Mouse (Mus musculus): ENCODE data around the gene Lrrfip1. TPM values are rescaled to one million over a fixed set of nuclear protein-coding genes. Genes with fewer than 3 reads are reported as not detected.

The Lrrfip1 gene
- polyA plus RNA-seq, 1 experiment from 2014 or later, result 26.0 TPM

DNA sequence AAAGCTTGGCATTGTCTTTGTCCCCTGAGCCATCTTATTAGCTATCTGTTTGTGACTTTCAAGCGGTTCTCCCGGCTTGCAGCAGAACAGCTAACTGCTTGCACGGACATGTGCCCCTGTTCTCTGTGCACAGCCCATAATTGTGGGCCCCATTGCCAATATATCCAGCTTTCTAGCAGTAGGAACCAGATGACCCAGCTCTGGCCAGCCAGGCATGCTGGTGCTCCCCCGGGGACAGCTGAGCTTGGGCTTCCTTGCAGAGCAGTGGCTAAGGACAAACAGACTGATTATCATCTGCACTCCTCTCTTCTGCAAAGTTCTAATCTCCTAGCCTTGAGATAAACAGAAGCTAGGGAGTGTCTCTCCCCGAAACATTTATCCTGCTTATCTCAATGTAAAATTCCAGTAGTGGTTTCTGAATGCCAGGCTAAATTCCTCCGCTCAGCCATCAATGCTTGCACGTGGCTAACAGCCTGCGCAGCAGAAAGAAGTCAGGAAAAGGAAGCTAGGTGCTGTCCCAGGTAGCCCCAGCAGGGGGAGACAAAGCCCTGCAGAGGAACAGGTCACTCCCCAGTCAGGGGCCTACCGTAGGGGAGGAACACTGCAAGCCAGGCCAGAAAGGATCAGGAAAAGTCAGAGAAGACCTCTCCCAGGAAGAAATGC, 25.5 kb upstream of the Lrrfip1 start:
- Histone ChIP-seq H3K4me1 (peaks cover 51% of the 10 kb centered on the region), H3K27ac (no peak overlapping the region), H3K4me3 (no peak overlapping the region), H3K9ac (no peak overlapping the region), H3K9me3 (replicated peaks) (no peaks in the 10 kb centered on the region), H3K27me3 (peaks cover 5% of the 10 kb centered on the region; the same call in 1 of the 2 replicates), H3K36me3 (no peaks in the 10 kb centered on the region), H3K4me2 (replicated peaks) (peak overlapping the region; percentile 7; the same call in 1 of the 2 replicates)
- 17% methylated on average over 9 of the region's 9 CpGs for WGBS
- peak; percentile 52 for ATAC-seq (ENCODE audit: low FRiP score)

DNA sequence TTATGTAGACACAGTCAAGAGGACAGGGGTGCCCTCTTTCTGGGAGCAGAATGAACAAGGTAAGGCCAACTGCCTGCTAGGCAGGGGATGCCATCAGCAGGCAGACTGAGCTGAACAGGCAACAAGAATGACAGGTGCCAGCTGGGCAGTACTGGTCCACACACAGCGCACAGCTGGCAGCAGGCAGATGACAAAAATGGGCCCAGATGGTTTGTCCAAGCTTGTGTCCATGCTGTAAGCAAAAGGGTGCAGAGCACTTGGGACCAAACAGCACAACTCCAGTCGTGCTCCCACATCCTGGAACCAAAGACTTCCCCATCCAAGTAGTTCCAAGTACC, 25.0 kb upstream of the Lrrfip1 start:
- peaks cover 51% of the 10 kb centered on the region for H3K4me1 ChIP-seq
- H3K36me3 ChIP-seq, result no peaks in the 10 kb centered on the region
- H3K27ac ChIP-seq, result no peak overlapping the region
- 0 out of 2 replicates have a peak, but pooled peaks have one; percentile 3 for ATAC-seq (ENCODE audit: low FRiP score)
- peaks cover 5% of the 10 kb centered on the region; the same call in 1 of the 2 replicates for H3K27me3 ChIP-seq
- H3K9me3 ChIP-seq (replicated peaks), result no peaks in the 10 kb centered on the region
- 82% methylated on average over 2 of the region's 2 CpGs for WGBS
- no peak overlapping the region for H3K9ac ChIP-seq
- H3K4me2 ChIP-seq (replicated peaks), result no peak overlapping the region
- H3K4me3 ChIP-seq, result no peak overlapping the region

DNA sequence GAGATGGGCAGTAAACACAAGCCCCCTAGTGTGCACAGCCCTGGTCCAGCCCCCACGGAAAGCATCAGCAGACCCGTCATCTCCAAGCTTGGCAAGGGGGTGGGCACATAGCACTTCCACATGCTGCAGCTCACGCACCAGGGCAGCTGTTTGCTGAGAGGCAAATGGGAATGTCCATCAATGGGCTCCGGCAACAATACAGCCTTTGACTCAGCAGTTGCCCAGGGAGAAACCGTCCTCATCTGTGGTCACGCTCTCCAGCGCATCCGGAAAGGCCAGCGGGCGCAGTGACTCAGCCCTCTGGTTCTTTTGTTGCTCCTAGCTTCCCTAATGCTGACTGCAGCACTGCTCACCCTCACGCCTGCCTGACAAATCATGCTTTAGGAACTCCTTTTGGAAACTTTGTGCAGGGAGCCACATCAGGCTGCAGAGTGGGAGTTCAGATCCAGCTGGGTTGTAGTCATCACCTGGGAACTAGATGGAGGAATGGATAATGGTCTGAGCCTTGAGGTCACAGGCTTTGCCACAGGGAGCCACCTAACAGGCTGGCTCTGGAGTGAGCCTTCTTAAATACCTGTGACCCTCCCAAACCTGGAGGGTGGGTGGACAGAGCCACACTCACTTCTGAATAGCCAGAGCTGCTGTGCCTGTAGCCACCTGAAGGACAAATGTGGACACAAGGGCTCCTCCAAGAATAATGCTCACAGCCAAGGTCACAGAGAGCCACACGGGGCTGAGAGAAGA, 23.5 kb upstream of the Lrrfip1 start:
- Histone ChIP-seq H3K27ac (peak overlapping the region; percentile 77), H3K4me2 (replicated peaks) (peak overlapping the region; percentile 34), H3K9ac (no peak overlapping the region), H3K27me3 (peaks cover 5% of the 10 kb centered on the region; the same call in 1 of the 2 replicates), H3K36me3 (no peaks in the 10 kb centered on the region), H3K4me3 (no peak overlapping the region), H3K9me3 (replicated peaks) (no peaks in the 10 kb centered on the region), H3K4me1 (peaks cover 39% of the 10 kb centered on the region)
- peak; percentile 89 for ATAC-seq (ENCODE audit: low FRiP score)
- 3% methylated on average over 12 of the region's 12 CpGs for WGBS

DNA sequence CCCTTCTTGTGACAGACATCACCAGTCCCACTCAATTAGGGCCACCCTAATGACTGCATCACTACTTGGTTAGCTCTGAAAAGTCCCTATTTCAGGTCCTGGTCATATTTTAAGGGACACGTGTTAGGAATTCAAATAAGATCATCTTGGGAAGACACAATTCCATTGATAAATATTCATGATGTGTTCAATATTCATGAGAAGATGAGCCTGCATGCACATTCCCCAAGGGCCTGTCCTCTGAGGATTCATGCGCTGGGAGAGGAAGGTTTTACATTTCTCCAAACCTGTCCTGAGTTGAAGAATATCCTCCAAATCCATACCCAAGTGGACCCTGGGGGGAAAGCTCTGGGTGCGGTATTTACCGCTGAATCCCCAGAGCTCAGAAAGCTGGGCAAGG, 22.6 kb upstream of the Lrrfip1 start:
- Histone ChIP-seq H3K4me3 (no peak overlapping the region), H3K4me2 (replicated peaks) (no peak overlapping the region), H3K27ac (peak overlapping the region; percentile 48; the same call in 1 of the 2 replicates), H3K9me3 (replicated peaks) (no peaks in the 10 kb centered on the region), H3K4me1 (peaks cover 39% of the 10 kb centered on the region), H3K36me3 (no peaks in the 10 kb centered on the region), H3K9ac (no peak overlapping the region), H3K27me3 (peaks cover 5% of the 10 kb centered on the region; the same call in 1 of the 2 replicates)
- 59% methylated on average over 4 of the region's 4 CpGs for WGBS
- 0 out of 2 replicates have a peak, but pooled peaks have one; percentile 12 for ATAC-seq (ENCODE audit: low FRiP score)

DNA sequence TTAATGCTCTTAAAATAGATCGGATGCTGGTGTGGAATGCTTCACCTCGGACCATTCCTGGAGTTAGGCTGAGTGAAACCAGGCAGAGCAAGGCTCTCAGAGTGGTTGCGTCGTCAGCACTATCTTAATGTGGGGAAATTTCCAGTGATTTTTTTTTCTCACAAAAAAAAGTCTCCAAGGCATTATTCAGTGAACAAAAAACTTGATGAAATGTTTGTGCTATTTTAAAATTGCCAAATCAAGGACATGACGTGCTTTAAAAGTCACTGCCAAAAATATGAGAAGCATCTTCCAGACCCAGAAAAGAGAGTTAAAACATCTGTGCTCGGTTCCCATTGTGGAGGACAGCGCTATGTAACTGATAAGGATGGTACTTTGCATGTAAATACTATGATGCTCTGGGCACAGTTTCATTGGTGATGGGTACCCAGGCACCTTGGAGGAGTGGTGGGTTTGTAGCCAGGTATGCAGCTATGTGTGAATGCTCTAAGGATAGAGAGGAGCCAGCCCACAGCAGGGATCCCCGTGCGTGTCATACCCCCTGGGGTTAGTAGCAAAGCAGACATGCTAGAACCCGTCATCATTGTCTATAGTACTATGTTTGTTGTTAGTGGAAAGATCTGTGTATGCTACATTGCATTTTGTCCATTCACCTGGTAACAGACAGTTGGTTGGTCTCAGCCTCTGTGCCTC, 17.8 kb upstream of the Lrrfip1 start:
- H3K27ac ChIP-seq, result no peak overlapping the region
- H3K9ac ChIP-seq, result no peak overlapping the region
- no peak for ATAC-seq (ENCODE audit: low FRiP score)
- H3K4me1 ChIP-seq, result peaks cover 9% of the 10 kb centered on the region
- no peak overlapping the region for H3K4me2 ChIP-seq (replicated peaks)
- H3K4me3 ChIP-seq, result no peak overlapping the region
- no peaks in the 10 kb centered on the region for H3K36me3 ChIP-seq
- H3K27me3 ChIP-seq, result no peaks in the 10 kb centered on the region
- WGBS, result 75% methylated on average over 10 of the region's 10 CpGs
- H3K9me3 ChIP-seq (replicated peaks), result no peaks in the 10 kb centered on the region

DNA sequence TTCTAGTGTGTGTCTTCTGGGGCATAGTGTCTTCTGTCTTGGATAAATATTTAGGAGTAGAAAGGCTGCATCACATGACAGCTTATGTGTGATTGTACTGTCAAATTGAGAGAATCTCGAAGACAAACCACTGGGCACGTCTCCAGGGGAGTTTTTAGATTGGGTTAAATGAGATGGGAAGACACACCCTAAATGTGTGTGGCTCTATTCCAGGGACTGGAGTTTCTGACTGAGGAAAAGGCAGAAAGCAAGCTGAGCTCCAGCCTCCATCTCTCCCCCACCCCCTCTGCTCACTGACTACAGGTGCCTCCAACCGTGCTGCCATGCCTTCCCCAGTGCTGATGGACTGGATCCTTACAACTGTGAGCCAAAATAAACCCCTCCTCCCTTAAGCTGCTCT, 17.2 kb upstream of the Lrrfip1 start:
- no peak overlapping the region for H3K4me2 ChIP-seq (replicated peaks)
- H3K27me3 ChIP-seq, result no peaks in the 10 kb centered on the region
- no peaks in the 10 kb centered on the region for H3K36me3 ChIP-seq
- ATAC-seq (ENCODE audit: low FRiP score), result no peak
- no peaks in the 10 kb centered on the region for H3K9me3 ChIP-seq (replicated peaks)
- 81% methylated on average over 3 of the region's 3 CpGs for WGBS
- no peak overlapping the region for H3K9ac ChIP-seq
- H3K27ac ChIP-seq, result no peak overlapping the region
- no peak overlapping the region for H3K4me3 ChIP-seq
- peaks cover 3% of the 10 kb centered on the region for H3K4me1 ChIP-seq

DNA sequence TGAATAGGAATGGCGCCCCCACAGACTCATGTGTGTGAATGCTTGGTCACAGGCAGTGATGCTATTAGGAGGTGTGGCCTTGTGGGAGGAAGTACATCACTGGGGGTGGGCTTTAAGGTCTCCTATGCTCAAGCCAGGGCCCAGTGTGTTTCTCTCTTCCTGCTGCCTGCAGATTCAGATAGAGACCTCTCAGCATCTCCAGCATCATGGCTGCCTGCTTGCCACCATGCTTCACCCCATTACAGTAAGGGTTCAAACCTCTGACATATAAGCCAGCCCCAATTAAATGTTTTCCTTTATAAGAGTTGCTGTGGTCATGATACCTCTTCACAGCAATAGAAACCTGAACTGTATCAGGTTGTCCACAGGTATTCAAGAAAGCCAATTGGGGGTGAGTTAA, 2.6 kb upstream of the Lrrfip1 start:
- Histone ChIP-seq H3K9me3 (replicated peaks) (no peaks in the 10 kb centered on the region), H3K9ac (no peak overlapping the region), H3K27me3 (no peaks in the 10 kb centered on the region), H3K4me2 (replicated peaks) (no peak overlapping the region), H3K4me3 (no peak overlapping the region), H3K4me1 (peaks cover 17% of the 10 kb centered on the region), H3K27ac (no peak overlapping the region), H3K36me3 (no peaks in the 10 kb centered on the region)
- ATAC-seq (ENCODE audit: low FRiP score), result no peak
- 96% methylated on average over 1 of the region's 1 CpGs for WGBS

DNA sequence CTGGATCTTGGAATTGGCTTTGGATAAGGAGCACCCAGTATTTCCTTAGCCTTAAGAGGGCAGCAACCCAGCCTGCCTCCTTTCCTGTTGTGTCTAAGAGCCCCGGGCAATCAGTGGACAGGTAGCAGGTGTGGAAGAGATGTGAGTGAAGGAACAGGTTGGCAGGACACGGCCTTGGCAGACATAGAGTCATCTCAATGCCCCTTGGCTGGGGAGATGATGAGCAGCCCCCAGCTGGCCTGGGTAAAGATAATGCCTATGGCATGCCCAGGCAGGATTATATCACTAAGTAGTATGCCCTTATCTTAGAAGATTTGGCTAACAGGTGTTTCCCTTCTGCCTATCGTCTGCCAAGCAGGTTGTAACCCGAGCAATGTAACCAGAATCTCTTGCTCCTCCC, 1.4 kb upstream of the Lrrfip1 start:
- Histone ChIP-seq H3K27ac (no peak overlapping the region), H3K4me2 (replicated peaks) (no peak overlapping the region)
- WGBS, result 78% methylated on average over 4 of the region's 4 CpGs

DNA sequence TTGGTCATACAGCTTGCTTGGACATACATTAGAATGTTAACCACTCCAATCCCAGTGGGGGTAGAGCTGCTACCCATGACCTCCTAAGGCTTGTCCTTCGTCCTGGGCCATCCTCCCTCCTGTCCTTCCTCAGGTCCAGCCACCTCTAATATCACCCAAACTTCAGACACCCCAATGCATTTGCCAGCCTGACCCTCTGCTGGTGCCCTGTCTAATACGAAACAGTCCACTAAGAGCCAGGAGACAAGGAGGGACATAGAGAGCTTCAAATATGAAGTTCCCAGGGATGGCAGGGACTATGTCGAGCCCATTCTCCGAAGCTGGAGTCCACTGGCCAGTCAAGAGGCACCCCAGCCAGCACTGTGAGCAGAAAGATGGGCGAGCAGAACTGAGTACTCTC, 896 bp upstream of the Lrrfip1 start:
- Histone ChIP-seq H3K4me2 (replicated peaks) (no peak overlapping the region; the same call in 1 of the 2 replicates), H3K36me3 (no peaks in the 10 kb centered on the region), H3K9ac (no peak overlapping the region), H3K27me3 (no peaks in the 10 kb centered on the region), H3K9me3 (replicated peaks) (no peaks in the 10 kb centered on the region), H3K4me1 (peaks cover 21% of the 10 kb centered on the region), H3K4me3 (no peak overlapping the region), H3K27ac (no peak overlapping the region)
- 88% methylated on average over 5 of the region's 5 CpGs for WGBS
- no peak for ATAC-seq (ENCODE audit: low FRiP score)

More for the DNA sequence above, 1.4 kb upstream of the Lrrfip1 start:
- no peak for ATAC-seq (ENCODE audit: low FRiP score)
- H3K36me3 ChIP-seq, result no peaks in the 10 kb centered on the region
- H3K27me3 ChIP-seq, result no peaks in the 10 kb centered on the region
- H3K9me3 ChIP-seq (replicated peaks), result no peaks in the 10 kb centered on the region
- H3K4me1 ChIP-seq, result peaks cover 20% of the 10 kb centered on the region
- H3K9ac ChIP-seq, result no peak overlapping the region
- H3K4me3 ChIP-seq, result no peak overlapping the region

DNA sequence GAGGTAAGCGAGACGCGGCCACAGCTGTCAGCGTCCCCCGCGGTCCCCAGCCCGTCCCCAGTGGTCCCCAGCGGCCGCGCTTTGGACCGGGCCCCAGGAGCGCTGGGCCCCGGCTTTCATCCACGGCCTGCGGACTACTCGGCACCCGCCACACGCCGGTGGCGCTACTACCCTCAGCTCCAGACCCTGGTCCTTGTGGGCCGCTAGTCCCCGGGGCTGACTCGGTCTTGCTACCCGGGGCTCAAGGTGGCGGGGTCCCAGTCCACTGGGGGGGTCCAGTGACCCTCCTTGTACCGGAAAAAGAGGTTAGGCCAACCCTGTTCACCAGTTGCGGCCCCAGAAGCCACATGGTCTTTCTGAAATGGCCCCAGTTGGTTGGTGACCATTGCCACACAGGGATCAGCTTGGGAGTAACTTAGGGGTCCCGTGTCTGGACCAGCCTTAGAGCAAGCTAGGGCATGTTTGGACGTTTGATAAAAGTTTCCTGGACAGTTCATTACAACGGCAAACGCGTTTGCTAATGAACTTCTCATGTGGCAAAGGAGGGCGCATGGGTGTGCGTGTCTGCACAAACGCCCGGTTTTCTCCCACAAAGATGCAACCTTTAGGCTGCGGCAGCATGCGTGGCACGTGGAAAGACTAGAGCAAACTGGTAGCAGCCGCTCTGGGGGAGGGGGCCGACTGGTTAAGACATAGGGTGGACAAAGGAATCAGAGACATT, 514 bp downstream of the Lrrfip1 start:
- H3K27me3 ChIP-seq, result no peaks in the 10 kb centered on the region
- ATAC-seq (ENCODE audit: low FRiP score), result peak; percentile 73
- H3K4me1 ChIP-seq, result peaks cover 23% of the 10 kb centered on the region
- H3K9me3 ChIP-seq (replicated peaks), result no peaks in the 10 kb centered on the region
- H3K9ac ChIP-seq, result peak overlapping the region; percentile 72
- H3K36me3 ChIP-seq, result no peaks in the 10 kb centered on the region
- 1% methylated on average over 41 of the region's 41 CpGs for WGBS
- peak overlapping the region; percentile 97 for H3K4me2 ChIP-seq (replicated peaks)
- H3K4me3 ChIP-seq, result peak overlapping the region; percentile 66
- peak overlapping the region; percentile 12; the same call in 1 of the 2 replicates for H3K27ac ChIP-seq

DNA sequence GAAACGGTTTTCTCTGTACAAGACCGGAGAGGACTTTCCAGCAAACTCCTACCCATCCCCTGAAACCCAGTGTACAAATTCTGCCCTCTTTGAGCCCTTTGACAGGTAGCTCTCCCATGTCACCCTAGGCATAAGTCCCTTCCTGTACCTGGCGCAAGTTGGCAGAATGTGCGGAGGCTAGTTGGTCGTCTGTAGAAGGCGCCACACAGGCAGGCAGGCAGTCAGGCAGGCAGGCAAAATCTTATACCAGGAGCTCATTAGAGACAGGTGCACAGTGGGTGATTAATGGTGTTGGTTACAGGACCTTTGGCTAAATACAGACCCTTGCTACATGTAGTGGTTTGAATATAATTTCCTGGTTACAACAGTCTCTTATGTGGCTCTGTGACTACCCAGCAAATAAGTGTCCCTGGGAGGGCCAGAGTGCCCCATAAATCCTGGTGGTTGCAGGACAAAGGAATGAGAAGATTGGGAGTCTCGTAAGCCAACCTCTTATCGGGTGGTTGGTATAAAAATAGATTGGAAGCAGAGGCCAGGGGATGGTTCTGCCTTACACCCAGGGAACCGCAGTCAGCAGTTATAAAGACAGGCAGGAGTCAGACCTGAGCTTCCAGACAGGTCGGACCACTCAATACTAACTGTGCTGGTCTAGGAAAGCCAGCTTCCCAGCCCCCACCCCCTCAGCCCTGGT, 1.5 kb downstream of the Lrrfip1 start:
- WGBS, result 77% methylated on average over 10 of the region's 10 CpGs
- no peaks in the 10 kb centered on the region for H3K36me3 ChIP-seq
- peak overlapping the region; percentile 66; the same call in 1 of the 2 replicates for H3K4me3 ChIP-seq
- H3K27ac ChIP-seq, result 0 out of 2 replicates have a peak overlapping the region, but pooled peaks have one; percentile 40
- H3K4me1 ChIP-seq, result peaks cover 23% of the 10 kb centered on the region
- H3K9me3 ChIP-seq (replicated peaks), result no peaks in the 10 kb centered on the region
- H3K9ac ChIP-seq, result peak overlapping the region; percentile 1; the same call in 1 of the 2 replicates
- H3K27me3 ChIP-seq, result no peaks in the 10 kb centered on the region
- ATAC-seq (ENCODE audit: low FRiP score), result no peak
- peak overlapping the region; percentile 97 for H3K4me2 ChIP-seq (replicated peaks)
